Mouse (Mus musculus) adrenal gland, postnatal 14 days (tissue): ENCODE measurements around the gene Hjurp. TPM values are rescaled to one million over a fixed set of nuclear protein-coding genes. Genes with fewer than 3 reads are reported as not detected.

Source experiments
- DNase-seq: peaks from one replicate; pipeline ENCODE4 v3.0.0; 2021; ENCODE audit warnings: mixed read lengths
- total RNA-seq: library from RNA; stranded (reverse); gene quantifications from 2 replicates; pipeline ENCODE4 v1.2.3, GENCODE M21; 2021

The Hjurp gene
- total RNA-seq, 1 experiment from 2014 or later, result 57.7 TPM

- no peak for DNase-seq
Observed at GRCm38 (mm10) chr1:88280006-88280690, 2.7 kb upstream of the Hjurp start.

- DNase-seq, result no peak
Observed at GRCm38 (mm10) chr1:88279111-88280005, 1.9 kb upstream of the Hjurp start.

GRCm38 (mm10) chr1:88277818-88278511, 532 bp upstream of the Hjurp start:
- DNase-seq, result no peak

GRCm38 (mm10) chr1:88276524-88277097, 822 bp downstream of the Hjurp start:
- DNase-seq, result no peak

- peak; percentile 13 for DNase-seq
Observed at GRCm38 (mm10) chr1:88275698-88276523, 1.5 kb downstream of the Hjurp start.

GRCm38 (mm10) chr1:88275078-88275680, 2.3 kb downstream of the Hjurp start:
- DNase-seq, result no peak

- no peak for DNase-seq
Observed at GRCm38 (mm10) chr1:88274371-88275077, 2.9 kb downstream of the Hjurp start.

GRCm38 (mm10) chr1:88273832-88274231, 3.6 kb downstream of the Hjurp start:
- no peak for DNase-seq

- DNase-seq, result no peak
Observed at GRCm38 (mm10) chr1:88273326-88273725, 4.1 kb downstream of the Hjurp start.

- no peak for DNase-seq
Observed at GRCm38 (mm10) chr1:88272851-88273250, 4.6 kb downstream of the Hjurp start.

GRCm38 (mm10) chr1:88269539-88270309, 7.7 kb downstream of the Hjurp start:
- DNase-seq, result no peak

GRCm38 (mm10) chr1:88268070-88268469, 9.4 kb downstream of the Hjurp start:
- no peak for DNase-seq

- no peak for DNase-seq
Observed at GRCm38 (mm10) chr1:88267489-88267888, 9.9 kb downstream of the Hjurp start.

GRCm38 (mm10) chr1:88266123-88266522, 11.3 kb downstream of the Hjurp start:
- DNase-seq, result no peak

- peak; percentile 74 for DNase-seq
Observed at GRCm38 (mm10) chr1:88264869-88265240, 12.6 kb downstream of the Hjurp start.

- DNase-seq, result peak; percentile 67
Observed at GRCm38 (mm10) chr1:88264237-88264868, 13.1 kb downstream of the Hjurp start.

- no peak for DNase-seq
Observed at GRCm38 (mm10) chr1:88263778-88264177, 13.7 kb downstream of the Hjurp start.

GRCm38 (mm10) chr1:88262961-88263360, 14.5 kb downstream of the Hjurp start:
- no peak for DNase-seq

GRCm38 (mm10) chr1:88262255-88262654, 15.2 kb downstream of the Hjurp start:
- DNase-seq, result peak; percentile 93
